22 mouse cellular contexts compared by ENCODE assay signal in the genomic region with DNA sequence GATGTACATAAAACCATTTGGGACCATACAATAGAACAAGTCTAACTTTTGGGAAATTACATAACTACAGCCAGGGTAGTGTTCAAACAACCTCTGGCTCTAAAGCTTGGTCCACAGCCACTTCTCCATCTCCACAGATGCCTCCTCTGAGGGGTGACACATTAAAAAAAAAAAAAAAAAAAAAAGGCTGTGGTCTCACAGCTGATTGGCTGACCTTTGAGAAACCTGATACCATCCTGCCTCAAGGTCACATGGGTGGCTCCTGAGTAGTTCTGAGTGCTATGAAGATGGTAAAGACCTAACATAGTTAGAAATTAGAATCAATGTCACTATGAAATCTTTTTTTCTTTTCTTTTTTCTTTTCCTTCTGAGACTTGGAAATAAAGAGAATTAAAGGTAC.
"Had no signal": no experiment of that assay in that cellular context is flagged by ENCODE, and none has a peak within 500 bp of the region (broad histone marks: within the 10 kb centered on the region; RNA-seq: fewer than 3 reads in every experiment).

No protein-coding gene starts in this region.

- H3K9me3 ChIP-seq: heart, embryonic 13.5 days; heart, embryonic 15.5 days; hindbrain, embryonic 12.5 days; intestine, embryonic 15.5 days; limb, embryonic 10.5 days; limb, embryonic 12.5 days; liver, embryonic 12.5 days had no signal

- H3K36me3 ChIP-seq: heart, embryonic 13.5 days; heart, embryonic 15.5 days; hindbrain, embryonic 12.5 days; intestine, embryonic 15.5 days; limb, embryonic 10.5 days; limb, embryonic 12.5 days; liver, embryonic 12.5 days had no signal

- H3K4me3 ChIP-seq: heart, adult 2 months; heart, embryonic 13.5 days; heart, embryonic 15.5 days; hindbrain, embryonic 12.5 days; intestine, embryonic 15.5 days; layer of hippocampus, adult 2 months; left cerebral cortex, adult 2 months; limb, embryonic 10.5 days; limb, embryonic 12.5 days; liver, embryonic 12.5 days had no signal

- H3K4me1 ChIP-seq: heart, embryonic 13.5 days; heart, embryonic 15.5 days; hindbrain, embryonic 12.5 days; intestine, embryonic 15.5 days; limb, embryonic 10.5 days; limb, embryonic 12.5 days; liver, embryonic 12.5 days had no signal

- DNase-seq: gastrocnemius, postnatal 14 days; gastrocnemius, postnatal 36 days; heart, adult 2 months; heart, postnatal 14 days; heart, postnatal 36 days; kidney, adult 18-20 months; kidney, adult 8-10 months; kidney, postnatal 10 days; kidney, postnatal 25 days; kidney, postnatal 4 days; liver had no signal

- H3K27me3 ChIP-seq: heart, embryonic 13.5 days; heart, embryonic 15.5 days; hindbrain, embryonic 12.5 days; intestine, embryonic 15.5 days; limb, embryonic 12.5 days; liver, embryonic 12.5 days had no signal

- H3K27ac ChIP-seq: heart, adult 2 months; heart, embryonic 13.5 days; heart, embryonic 15.5 days; hindbrain, embryonic 12.5 days; hindbrain, embryonic 14.5 days; intestine, embryonic 15.5 days; layer of hippocampus, adult 2 months; left cerebral cortex, adult 2 months; limb, embryonic 10.5 days; limb, embryonic 12.5 days; liver, embryonic 12.5 days; liver, embryonic 14.5 days had no signal
